Mouse (Mus musculus) thymus, adult 2 months (tissue): ENCODE data around the gene Dazap1. TPM values are rescaled to one million over a fixed set of nuclear protein-coding genes. Genes with fewer than 3 reads are reported as not detected.

Experiments used
- DNase-seq: peaks from one replicate; pipeline ENCODE4 v3.0.0; 2021
- H3K27ac ChIP-seq: fragments of 200-500 bp; 2 replicates; pipeline ENCODE4 v1.5.1; 2012; ENCODE audit warnings: low read length, control low read depth; ENCODE audit not compliant: control insufficient read depth, insufficient read depth
- H3K27me3 ChIP-seq: fragments of 200-500 bp; 2 replicates; pipeline ENCODE4 v1.6.1; 2012; ENCODE audit warnings: mild to moderate bottlenecking, low read length, moderate library complexity, mixed read lengths; ENCODE audit not compliant: control insufficient read depth, insufficient read depth
- H3K36me3 ChIP-seq: fragments of 200-500 bp; 2 replicates; pipeline ENCODE4 v1.6.1; 2012; ENCODE audit warnings: mild to moderate bottlenecking, low read length, moderate library complexity; ENCODE audit not compliant: control insufficient read depth, insufficient read depth
- H3K4me1 ChIP-seq: fragments of 200-500 bp; replicated peaks from 2 replicates; pipeline ENCODE4 v1.6.1; 2012; ENCODE audit warnings: low read length; ENCODE audit not compliant: control insufficient read depth, insufficient read depth
- H3K4me3 ChIP-seq: fragments of 200-500 bp; 2 replicates; pipeline ENCODE4 v1.5.1; 2012; ENCODE audit warnings: mild to moderate bottlenecking, low read length, control low read depth, moderate library complexity; ENCODE audit not compliant: control insufficient read depth, insufficient read depth
- CTCF ChIP-seq: fragments of 200-500 bp; IDR thresholded peaks from 2 replicates; pipeline ENCODE4 v1.5.1; 2012; ENCODE audit warnings: mild to moderate bottlenecking, control low read depth, low read length, moderate library complexity, borderline replicate concordance; ENCODE audit not compliant: control insufficient read depth, poor library complexity, insufficient read depth; ENCODE audit errors: extremely low read depth
- POLR2A ChIP-seq: fragments of 200-500 bp; IDR thresholded peaks from 2 replicates; pipeline ENCODE4 v1.6.1; 2012; ENCODE audit warnings: mild to moderate bottlenecking, low read length, control low read depth, moderate library complexity; ENCODE audit not compliant: control insufficient read depth, poor library complexity, insufficient read depth; ENCODE audit errors: extremely low read depth
- WGBS: fragments of 180-500 bp; shearing (Covaris S2); methylation state at CpG from one replicate; pipeline ENCODE4 v1.1.7; 2018; 5-methylcytosine and 5-hydroxymethylcytosine counted together
- polyA plus RNA-seq: library from polyadenylated mRNA; depleted of rRNA; stranded (reverse); fragments of >200 nt; gene quantifications from 2 replicates; pipeline ENCODE4 v1.2.3, GENCODE M21; 2012

Dazap1 gene
- polyA plus RNA-seq, 1 experiment, result 134 TPM

DNA sequence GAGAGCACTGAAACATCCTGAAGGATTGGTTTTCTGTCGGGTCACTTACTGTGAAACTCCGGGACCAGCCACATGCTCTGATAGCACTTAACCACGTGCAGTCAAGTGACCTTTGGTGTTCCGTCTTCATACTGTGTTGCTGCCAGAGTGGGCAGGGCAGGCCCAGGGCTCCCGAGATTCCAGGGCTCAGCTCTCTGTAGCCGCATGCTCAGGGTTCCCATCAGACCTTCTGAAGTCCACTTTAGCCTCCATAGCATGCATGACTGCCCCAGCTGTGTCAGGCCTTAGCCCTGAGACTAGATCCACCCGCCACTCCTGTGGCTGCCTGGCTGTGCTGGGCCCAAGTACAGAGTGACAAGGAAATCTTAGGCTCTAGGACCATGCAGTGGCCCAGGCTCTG is 20.0 kb downstream of the Dazap1 start:
- Histone ChIP-seq H3K4me3 (no peak overlapping the region), H3K4me1 (no peaks in the 10 kb centered on the region), H3K36me3 (peaks cover 70% of the 10 kb centered on the region), H3K27me3 (no peaks in the 10 kb centered on the region), H3K27ac (no peak overlapping the region)
- 97% methylated on average over 7 of the region's 7 CpGs for WGBS
- no peak for DNase-seq
- no peak for TF ChIP-seq POLR2A
- TF ChIP-seq CTCF, result no peak

GRCm38 (mm10) chr10:80281921-80282371 is 20.7 kb downstream of the Dazap1 start:
- WGBS, result 86% methylated on average over 8 of the region's 8 CpGs
- Histone ChIP-seq H3K27me3 (no peaks in the 10 kb centered on the region), H3K4me3 (no peak overlapping the region), H3K27ac (no peak overlapping the region), H3K36me3 (peaks cover 66% of the 10 kb centered on the region), H3K4me1 (no peaks in the 10 kb centered on the region)
- TF ChIP-seq POLR2A, result no peak
- no peak for TF ChIP-seq CTCF
- no peak for DNase-seq

GRCm38 (mm10) chr10:80282481-80283441 is 21.5 kb downstream of the Dazap1 start:
- Histone ChIP-seq H3K4me1 (no peaks in the 10 kb centered on the region), H3K27ac (no peak overlapping the region), H3K27me3 (no peaks in the 10 kb centered on the region), H3K4me3 (no peak overlapping the region), H3K36me3 (peaks cover 63% of the 10 kb centered on the region)
- 81% methylated on average over 20 of the region's 20 CpGs for WGBS
- TF ChIP-seq CTCF (no peak), POLR2A (no peak)
- DNase-seq, result no peak

- WGBS, result 91% methylated on average over 13 of the region's 15 CpGs
- no peaks in the 10 kb centered on the region for H3K4me1 ChIP-seq
- H3K27ac ChIP-seq, result no peak overlapping the region
- no peak for TF ChIP-seq POLR2A
- no peak for TF ChIP-seq CTCF
- no peak for DNase-seq
- H3K36me3 ChIP-seq, result peaks cover 43% of the 10 kb centered on the region
- no peaks in the 10 kb centered on the region for H3K27me3 ChIP-seq
- no peak overlapping the region for H3K4me3 ChIP-seq
Observed at GRCm38 (mm10) chr10:80285222-80286070, 24.2 kb downstream of the Dazap1 start.

GRCm38 (mm10) chr10:80288097-80288496 is 26.8 kb downstream of the Dazap1 start:
- WGBS, result 88% methylated on average over 12 of the region's 12 CpGs
- peaks cover 39% of the 10 kb centered on the region for H3K36me3 ChIP-seq

GRCm38 (mm10) chr10:80288657-80289056 is 27.4 kb downstream of the Dazap1 start:
- peaks cover 12% of the 10 kb centered on the region for H3K4me1 ChIP-seq
- H3K36me3 ChIP-seq, result peaks cover 37% of the 10 kb centered on the region
- H3K27me3 ChIP-seq, result no peaks in the 10 kb centered on the region
- H3K4me3 ChIP-seq, result no peak overlapping the region
- no peak for DNase-seq
- no peak for TF ChIP-seq POLR2A
- no peak for TF ChIP-seq CTCF
- no peak overlapping the region for H3K27ac ChIP-seq
- 81% methylated on average over 8 of the region's 8 CpGs for WGBS

More at GRCm38 (mm10) chr10:80288097-80288496, 26.8 kb downstream of the Dazap1 start:
- no peaks in the 10 kb centered on the region for H3K27me3 ChIP-seq
- no peak overlapping the region for H3K4me3 ChIP-seq
- H3K4me1 ChIP-seq, result peaks cover 6% of the 10 kb centered on the region
- TF ChIP-seq POLR2A (no peak), CTCF (no peak)
- H3K27ac ChIP-seq, result no peak overlapping the region
- DNase-seq, result no peak
